Mouse (Mus musculus) left cerebral cortex, adult 2 months (tissue): ENCODE results near the gene Pla2g2d. TPM values are rescaled to one million over a fixed set of nuclear protein-coding genes. Genes with fewer than 3 reads are reported as not detected.

Source experiments
- DNase-seq, 2 experiments: peaks; one replicate each; pipeline ENCODE4 v3.0.0; 2021 to 2022; ENCODE audit warnings: low spot score in 2 of 2, mixed read lengths in 1 of 2; ENCODE audit errors: extremely low spot score in 1 of 2
- H3K27ac ChIP-seq: fragments of 200-600 bp; 2 replicates; pipeline ENCODE4 v1.8.1; 2022
- H3K4me3 ChIP-seq: fragments of 200-600 bp; 2 replicates; pipeline ENCODE4 v1.8.1; 2022
- CTCF ChIP-seq: fragments of 200-600 bp; IDR thresholded peaks from 2 replicates; pipeline ENCODE4 v1.8.1; 2022; ENCODE audit warnings: antibody characterized with exemption, mild to moderate bottlenecking, moderate library complexity
- intact Hi-C: fragments of 180-260 bp; cut with DNase I; formaldehyde crosslinking; loops from one replicate; pipeline ENCODE4 v1.15.1; 2025
- total RNA-seq, 2 experiments: library from RNA; stranded (reverse); gene quantifications; 2 replicates each; pipeline ENCODE4 v1.2.3; 2021

Pla2g2d gene
- total RNA-seq, 2 experiments from 2014 or later = 0.42 to 0.97 TPM

GRCm38 (mm10) chr4:138752603-138753002 is 22.9 kb upstream of the Pla2g2d start:
- intact Hi-C loops = no loop called here

GRCm38 (mm10) chr4:138753608-138754007 is 21.9 kb upstream of the Pla2g2d start:
- no peak for DNase-seq
- no peak overlapping the region for H3K27ac ChIP-seq
- no peak overlapping the region for H3K4me3 ChIP-seq
- intact Hi-C loops = no loop called here
- TF ChIP-seq CTCF = no peak

More at GRCm38 (mm10) chr4:138752603-138753002, 22.9 kb upstream of the Pla2g2d start:
- no peak for DNase-seq
- H3K27ac ChIP-seq = no peak overlapping the region
- no peak; the same call in none of the 2 replicates for TF ChIP-seq CTCF
- H3K4me3 ChIP-seq = no peak overlapping the region

GRCm38 (mm10) chr4:138754432-138754831 is 21.1 kb upstream of the Pla2g2d start:
- Histone ChIP-seq H3K4me3 (no peak overlapping the region), H3K27ac (no peak overlapping the region)
- no peak for TF ChIP-seq CTCF
- intact Hi-C loops = no loop called here
- no peak for DNase-seq

GRCm38 (mm10) chr4:138755439-138755838 is 20.1 kb upstream of the Pla2g2d start:
- no peak for DNase-seq
- Histone ChIP-seq H3K4me3 (no peak overlapping the region), H3K27ac (peak overlapping the region; percentile 36; the same call in 1 of the 2 replicates)
- intact Hi-C loops = no loop called here
- no peak for TF ChIP-seq CTCF

- no peak overlapping the region; the same call in 1 of the 2 replicates for H3K27ac ChIP-seq
- TF ChIP-seq CTCF = no peak
- no peak for DNase-seq
- intact Hi-C loops = no loop called here
- H3K4me3 ChIP-seq = no peak overlapping the region
These were observed 19.6 kb upstream of the Pla2g2d start for GRCm38 (mm10) chr4:138755983-138756382.

GRCm38 (mm10) chr4:138757416-138757815 is 18.1 kb upstream of the Pla2g2d start, which contains the start of gene Pla2g2f:
Pla2g2f (minus strand) TSS chr4:138757626.
- H3K27ac ChIP-seq = no peak within 1 kb of the TSS
- intact Hi-C loops = no loop called here
- DNase-seq = no peak
- no peak within 1 kb of the TSS for H3K4me3 ChIP-seq
- TF ChIP-seq CTCF = no peak

- no peak for TF ChIP-seq CTCF
- DNase-seq = no peak
These were observed 13.3 kb upstream of the Pla2g2d start for GRCm38 (mm10) chr4:138762266-138762665.

GRCm38 (mm10) chr4:138771970-138772369 is 3.6 kb upstream of the Pla2g2d start:
- intact Hi-C loops = no loop called here
- H3K27ac ChIP-seq = no peak overlapping the region
- TF ChIP-seq CTCF = no peak
- DNase-seq = no peak
- H3K4me3 ChIP-seq = no peak overlapping the region

More at GRCm38 (mm10) chr4:138762266-138762665, 13.3 kb upstream of the Pla2g2d start:
- Histone ChIP-seq H3K27ac (no peak overlapping the region), H3K4me3 (no peak overlapping the region)
- intact Hi-C loops = no loop called here

GRCm38 (mm10) chr4:138772386-138772785 is 3.1 kb upstream of the Pla2g2d start:
- intact Hi-C loops = no loop called here
- no peak overlapping the region for H3K4me3 ChIP-seq

GRCm38 (mm10) chr4:138777417-138778407 is 2.2 kb downstream of the Pla2g2d start:
- Histone ChIP-seq H3K27ac (no peak overlapping the region), H3K4me3 (no peak overlapping the region)
- intact Hi-C loops = no loop called here
- TF ChIP-seq CTCF = no peak
- DNase-seq = no peak

More at GRCm38 (mm10) chr4:138772386-138772785, 3.1 kb upstream of the Pla2g2d start:
- H3K27ac ChIP-seq = no peak overlapping the region
- no peak for DNase-seq
- TF ChIP-seq CTCF = no peak

- intact Hi-C loops = no loop called here
- no peak for DNase-seq
- TF ChIP-seq CTCF = no peak
- no peak overlapping the region for H3K27ac ChIP-seq
- H3K4me3 ChIP-seq = no peak overlapping the region
These were observed 4.8 kb downstream of the Pla2g2d start for GRCm38 (mm10) chr4:138780300-138780699.

- peak; percentile 53 to 68 for DNase-seq
- Histone ChIP-seq H3K27ac (no peak overlapping the region; the same call in 1 of the 2 replicates), H3K4me3 (no peak overlapping the region)
- intact Hi-C loops = no loop called here
- no peak for TF ChIP-seq CTCF
These were observed 6.6 kb downstream of the Pla2g2d start for GRCm38 (mm10) chr4:138782098-138782497.
